Mouse (Mus musculus) monocyte, adult 59 days (primary cell): ENCODE results near the gene Tmem179. TPM values are rescaled to one million over a fixed set of nuclear protein-coding genes. Genes with fewer than 3 reads are reported as not detected.

Experiments
- total RNA-seq, 2 experiments: library from RNA; stranded (reverse); gene quantifications; one replicate each; pipeline ENCODE4 v1.2.4; 2023

Gene Tmem179
- not detected for total RNA-seq

GRCm38 (mm10) chr12:112516697-112517337 lies at the start of gene Tmem179:
Gene Tmem179 (minus strand): TSS chr12:112516747.

GRCm38 (mm10) chr12:112489134-112489533 lies 27.4 kb downstream of the Tmem179 start, which contains the start of gene A530016L24Rik:
Gene A530016L24Rik (plus strand): TSS chr12:112489448.

Other genes with a start within 250 kb of the Tmem179 start
- gene A530016L24Rik, start 27.3 kb downstream of the Tmem179 start, total RNA-seq = not detected
- 100 to 1,000 TPM; 111 TPM for gene Inf2, start 72.0 kb upstream of the Tmem179 start, total RNA-seq
- gene Adssl1, start 103.3 kb upstream of the Tmem179 start, total RNA-seq = 100 to 1,000 TPM in 1 of 2 experiments, 10 to 100 TPM in 1; 98.8 to 102 TPM
- gene Siva1, start 127.9 kb upstream of the Tmem179 start, total RNA-seq = 10 to 100 TPM; 39.1 to 43.4 TPM
- gene Akt1, start 158.1 kb upstream of the Tmem179 start, total RNA-seq = 100 to 1,000 TPM; 265 to 273 TPM
- 10 to 100 TPM; 12.0 to 14.5 TPM for gene Zbtb42, start 162.1 kb upstream of the Tmem179 start, total RNA-seq
- 1 to 10 TPM in 1 of 2 experiments, under 1 TPM in 1; 0.68 to 2.7 TPM for gene Cep170b, start 203.7 kb upstream of the Tmem179 start, total RNA-seq
- 1,000 to 10,000 TPM; 1,046 to 1,124 TPM for gene Pld4, start 243.9 kb upstream of the Tmem179 start, total RNA-seq